Mouse (Mus musculus) monocyte, adult 5-6 weeks (primary cell): ENCODE measurements around the gene Slx4ip. TPM values are rescaled to one million over a fixed set of nuclear protein-coding genes. Genes with fewer than 3 reads are reported as not detected.

Experiments
- ATAC-seq: fragments of 153-309, 156-312 bp; replicated peaks from 2 replicates; pipeline ENCODE4 v1.8.0; 2017; ENCODE audit warnings: mild to moderate bottlenecking; ENCODE audit not compliant: low TSS enrichment, insufficient number of reproducible peaks, severe bottlenecking, poor library complexity, low FRiP score
- total RNA-seq: library from RNA; stranded (forward); fragments of 200-1000, 200-491, 200-594 nt; gene quantifications from 3 replicates; pipeline ENCODE4 v1.2.3, GENCODE M21; 2017

Gene Slx4ip
- 1.5 to 5.4 TPM (median 4.8 TPM) in 3 replicates for total RNA-seq

- peak; percentile 86 for ATAC-seq
These were observed at the start of gene Slx4ip, which contains the start of the genes AL731706.1 and Mkks for GRCm38 (mm10) chr2:136891068-136891950. Slx4ip (plus strand) TSS chr2:136891218. AL731706.1 (minus strand) TSS chr2:136891389. Mkks (minus strand) TSS chr2:136891389.

GRCm38 (mm10) chr2:136850366-136850765 lies 40.7 kb upstream of the Slx4ip start:
- no peak for ATAC-seq

- no peak for ATAC-seq
These were observed 36.3 kb upstream of the Slx4ip start for GRCm38 (mm10) chr2:136854543-136855388.

GRCm38 (mm10) chr2:136885579-136885978 lies 5.4 kb upstream of the Slx4ip start, which contains the start of gene AL731706.2:
AL731706.2 (minus strand) TSS chr2:136885679.
- ATAC-seq = no peak

- no peak for ATAC-seq
These were observed 4.2 kb upstream of the Slx4ip start for GRCm38 (mm10) chr2:136886846-136887245.

GRCm38 (mm10) chr2:136890716-136891067 lies 326 bp upstream of the Slx4ip start:
- ATAC-seq = peak; percentile 28

GRCm38 (mm10) chr2:136891951-136892371 lies 943 bp downstream of the Slx4ip start:
- ATAC-seq = peak; percentile 90

- no peak for ATAC-seq
These were observed 3.5 kb downstream of the Slx4ip start for GRCm38 (mm10) chr2:136894494-136894893.

- no peak for ATAC-seq
These were observed 5.1 kb downstream of the Slx4ip start for GRCm38 (mm10) chr2:136896131-136896530.

GRCm38 (mm10) chr2:136908596-136908995 lies 17.6 kb downstream of the Slx4ip start:
- ATAC-seq = no peak

GRCm38 (mm10) chr2:136909298-136909697 lies 18.3 kb downstream of the Slx4ip start:
- no peak for ATAC-seq

GRCm38 (mm10) chr2:136911958-136912411 lies 21.0 kb downstream of the Slx4ip start:
- ATAC-seq = no peak

GRCm38 (mm10) chr2:136913021-136913420 lies 22.0 kb downstream of the Slx4ip start:
- ATAC-seq = no peak

GRCm38 (mm10) chr2:136914334-136914902 lies 23.4 kb downstream of the Slx4ip start:
- ATAC-seq = 0 out of 2 replicates have a peak, but pooled peaks have one; percentile 42

GRCm38 (mm10) chr2:136919433-136919832 lies 28.4 kb downstream of the Slx4ip start:
- no peak for ATAC-seq

- no peak for ATAC-seq
These were observed 29.4 kb downstream of the Slx4ip start for GRCm38 (mm10) chr2:136920257-136920993.

GRCm38 (mm10) chr2:136921003-136921408 lies 30.0 kb downstream of the Slx4ip start:
- ATAC-seq = peak; percentile 73
